Mouse (Mus musculus) cerebellum, postnatal 10 days (tissue): ENCODE data around the gene Pacrg.

Source experiments
- DNase-seq, 2 experiments: peaks; one replicate each; pipeline ENCODE4 v3.0.0; 2021; ENCODE audit warnings: mixed read lengths in 2 of 2

Pacrg gene

DNA sequence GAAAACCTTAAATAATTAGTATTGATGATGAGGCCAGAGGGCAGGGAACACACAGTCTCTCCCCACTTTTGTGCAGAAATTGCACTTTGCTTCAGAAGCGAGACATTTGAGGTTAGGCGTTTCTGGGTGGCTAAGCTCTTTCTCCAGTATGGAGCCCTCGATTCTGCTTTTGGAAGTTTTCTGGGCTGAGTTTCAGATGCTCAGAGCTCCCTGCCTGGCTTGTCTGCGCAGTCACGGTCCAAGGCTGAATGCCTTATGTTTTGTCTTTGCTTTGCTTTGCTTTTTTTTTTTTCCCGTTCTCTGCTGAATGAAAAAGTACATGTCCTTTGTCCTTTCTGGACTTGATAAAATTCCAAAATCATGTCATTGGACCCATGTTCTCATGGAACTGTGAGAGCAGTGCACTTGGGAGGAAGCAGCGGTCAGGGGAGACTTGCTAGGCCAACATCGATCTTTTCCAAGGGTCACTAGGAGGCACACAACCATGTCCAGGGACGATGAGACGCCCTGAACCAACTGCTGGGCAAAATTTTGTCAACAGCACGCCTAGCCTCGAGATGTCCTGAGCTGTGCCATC, 438.0 kb downstream of the Pacrg start:
- DNase-seq = no peak

DNA sequence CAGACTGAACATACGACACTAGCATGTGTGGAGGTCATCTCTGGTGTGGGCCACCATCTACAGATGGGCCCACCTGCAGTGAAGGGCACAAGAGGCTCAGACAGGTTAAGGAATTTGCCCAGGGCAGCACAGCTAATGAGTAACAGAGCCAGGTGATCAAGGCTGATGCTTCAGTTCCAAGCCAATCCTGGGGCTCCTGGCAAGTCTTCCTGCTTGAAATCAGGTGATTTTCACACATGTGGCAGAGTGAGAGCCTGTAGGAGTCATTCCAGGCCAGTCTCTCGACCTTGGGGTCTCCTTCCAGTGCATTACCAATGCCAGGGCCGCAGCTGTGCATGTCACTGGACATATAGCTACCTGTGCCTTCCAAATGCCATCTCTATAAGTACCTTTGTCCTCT, 438.6 kb downstream of the Pacrg start:
- no peak for DNase-seq

DNA sequence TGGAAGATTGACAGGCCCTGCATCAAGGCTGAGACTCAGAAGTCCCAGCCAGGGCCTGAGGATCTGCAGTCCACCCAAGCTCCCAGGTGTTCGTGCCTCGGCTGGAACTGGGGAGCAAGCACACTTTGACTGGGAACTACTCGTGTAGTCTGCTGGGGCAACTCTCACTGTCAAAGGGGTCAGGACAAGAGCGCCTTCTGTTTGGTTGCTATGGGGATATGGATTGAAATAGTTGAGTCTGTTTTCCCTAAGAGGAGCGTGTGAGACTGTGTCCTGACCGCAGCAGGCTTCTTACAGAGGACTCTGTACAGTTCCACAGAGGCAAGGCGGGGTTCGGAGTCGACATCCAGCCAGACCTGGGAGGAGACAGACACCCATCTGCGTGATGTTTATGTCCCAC, 440.4 kb downstream of the Pacrg start:
- no peak for DNase-seq

DNA sequence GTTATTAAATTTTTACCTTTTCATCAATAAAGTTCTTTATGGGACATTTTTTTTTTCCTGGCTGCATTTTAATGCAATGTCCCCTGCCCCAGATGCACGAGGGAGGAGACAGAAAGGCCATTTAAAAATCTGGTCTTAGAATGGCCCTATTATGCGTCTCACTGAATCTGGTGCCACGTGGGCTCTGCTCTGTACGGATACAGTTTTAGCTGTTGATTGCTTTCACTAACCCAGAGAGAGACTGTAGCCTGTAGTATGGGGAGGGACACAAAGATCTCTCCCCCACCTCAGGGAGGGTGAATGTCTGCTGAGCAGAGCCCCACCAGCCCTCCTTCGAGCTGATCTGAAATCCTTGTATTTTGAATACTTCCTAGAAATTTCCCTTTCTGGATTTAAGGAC, 441.2 kb downstream of the Pacrg start:
- no peak for DNase-seq

DNA sequence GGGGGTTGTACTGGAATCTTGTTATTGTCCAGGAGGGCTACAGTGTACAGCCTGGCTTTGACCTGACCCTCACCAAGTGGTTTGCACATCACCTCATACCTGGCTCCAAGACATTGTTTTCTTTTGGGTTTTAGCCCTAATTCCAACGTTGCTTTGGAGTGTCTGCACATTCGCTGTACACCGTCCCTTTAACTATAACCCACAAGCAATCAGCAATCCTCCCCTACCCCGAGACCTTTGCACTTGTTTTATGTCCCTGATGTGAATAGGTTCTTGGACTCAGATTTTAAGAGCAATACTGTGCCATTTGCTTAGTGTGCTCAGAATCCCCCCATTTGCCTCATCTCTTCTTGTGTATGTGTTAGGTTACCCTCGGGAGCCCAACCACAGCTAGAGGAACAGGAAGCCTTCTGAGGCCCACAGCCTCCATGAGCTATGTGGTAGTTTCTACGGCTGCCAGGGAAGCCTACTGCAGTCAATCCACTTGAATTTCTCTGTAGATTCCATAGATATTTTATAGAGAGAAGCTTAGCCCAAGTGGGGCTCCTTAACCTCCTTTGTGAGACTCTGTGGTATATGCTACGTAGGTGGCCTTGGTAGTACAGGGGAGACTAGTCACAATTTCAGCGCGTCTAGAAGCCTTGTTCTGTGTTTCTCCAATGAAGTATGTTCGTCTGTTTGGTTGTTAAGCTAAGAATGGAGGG, 442.0 kb downstream of the Pacrg start:
- DNase-seq = no peak

DNA sequence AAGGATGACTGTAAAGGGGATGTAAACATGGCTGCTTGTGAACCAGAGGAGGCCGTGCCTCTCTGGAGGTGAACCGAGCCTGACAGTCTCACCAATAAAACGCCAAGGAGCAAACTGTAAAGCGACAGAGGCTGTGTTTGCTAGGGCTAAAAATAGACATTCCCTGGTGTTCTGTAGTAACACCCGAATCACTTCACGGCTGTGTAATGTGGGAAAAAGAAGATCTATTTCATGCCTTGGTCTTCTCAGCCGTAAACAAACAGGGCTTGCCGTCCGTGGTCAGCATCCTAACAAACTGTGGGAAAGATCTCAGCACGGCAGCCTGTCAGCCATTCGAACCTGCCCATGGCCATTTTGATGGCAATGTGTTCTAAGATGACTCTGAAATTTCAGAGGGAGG, 442.8 kb downstream of the Pacrg start:
- DNase-seq = no peak

DNA sequence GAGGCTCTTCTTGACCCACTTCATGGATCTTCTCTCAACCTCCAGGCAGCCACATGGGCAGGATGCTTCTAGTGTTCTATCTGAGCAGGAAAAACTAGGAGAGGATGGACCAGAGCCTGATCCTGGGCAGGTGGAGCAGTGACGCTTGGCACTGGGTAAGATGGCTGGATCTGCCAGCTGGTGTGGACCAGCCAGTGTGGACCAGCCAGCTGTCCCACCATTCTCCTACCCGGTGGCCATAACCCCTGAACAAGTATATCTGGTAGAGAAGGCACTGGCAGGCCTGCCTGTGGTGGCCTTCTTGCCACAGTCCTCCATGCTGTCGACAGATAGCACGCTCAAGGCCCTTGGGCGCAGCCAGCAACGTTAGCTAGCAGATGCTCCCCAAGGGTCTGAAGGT, 443.2 kb downstream of the Pacrg start:
- DNase-seq = peak; percentile 56 to 65

DNA sequence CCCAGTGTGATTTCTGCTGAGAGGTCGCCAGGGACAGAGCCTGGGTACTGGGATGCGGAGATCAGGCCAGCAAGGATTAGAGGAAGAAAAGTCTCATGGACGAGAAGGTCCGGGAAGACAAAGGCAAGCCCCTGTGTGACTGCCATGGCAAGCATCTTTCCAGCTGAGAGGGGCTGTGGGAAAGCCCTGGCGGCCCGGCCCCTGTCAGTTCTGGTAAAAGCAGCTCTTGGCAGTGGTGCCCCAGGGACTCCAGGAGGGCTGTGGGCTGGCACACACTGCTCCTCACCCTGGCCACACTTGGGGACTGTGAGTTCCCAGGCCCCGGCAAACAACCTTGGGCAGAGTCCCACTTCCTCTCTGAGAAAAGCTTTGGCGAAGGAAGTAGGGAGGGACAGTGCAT, 445.3 kb downstream of the Pacrg start:
- peak; percentile 58 to 77 for DNase-seq

DNA sequence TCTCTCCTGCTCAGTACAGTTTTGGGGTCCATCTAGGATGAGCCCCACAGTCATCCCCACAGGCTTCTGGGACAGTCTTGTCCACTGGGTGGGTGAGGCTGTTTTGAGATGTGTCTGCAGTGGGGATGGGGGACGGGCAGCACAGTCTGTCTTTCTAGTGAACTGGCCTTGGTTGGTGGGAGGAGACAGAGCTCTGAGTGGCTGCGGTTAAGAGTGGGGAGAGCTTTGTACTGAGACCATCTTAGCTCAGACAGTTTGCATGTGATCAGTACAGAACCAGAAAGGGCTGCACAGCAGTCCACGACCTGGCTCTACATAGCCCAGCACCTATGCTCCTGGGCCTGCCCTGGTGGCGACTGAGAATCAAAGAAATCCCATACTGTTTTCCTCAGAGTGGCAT, 446.3 kb downstream of the Pacrg start:
- DNase-seq = no peak

DNA sequence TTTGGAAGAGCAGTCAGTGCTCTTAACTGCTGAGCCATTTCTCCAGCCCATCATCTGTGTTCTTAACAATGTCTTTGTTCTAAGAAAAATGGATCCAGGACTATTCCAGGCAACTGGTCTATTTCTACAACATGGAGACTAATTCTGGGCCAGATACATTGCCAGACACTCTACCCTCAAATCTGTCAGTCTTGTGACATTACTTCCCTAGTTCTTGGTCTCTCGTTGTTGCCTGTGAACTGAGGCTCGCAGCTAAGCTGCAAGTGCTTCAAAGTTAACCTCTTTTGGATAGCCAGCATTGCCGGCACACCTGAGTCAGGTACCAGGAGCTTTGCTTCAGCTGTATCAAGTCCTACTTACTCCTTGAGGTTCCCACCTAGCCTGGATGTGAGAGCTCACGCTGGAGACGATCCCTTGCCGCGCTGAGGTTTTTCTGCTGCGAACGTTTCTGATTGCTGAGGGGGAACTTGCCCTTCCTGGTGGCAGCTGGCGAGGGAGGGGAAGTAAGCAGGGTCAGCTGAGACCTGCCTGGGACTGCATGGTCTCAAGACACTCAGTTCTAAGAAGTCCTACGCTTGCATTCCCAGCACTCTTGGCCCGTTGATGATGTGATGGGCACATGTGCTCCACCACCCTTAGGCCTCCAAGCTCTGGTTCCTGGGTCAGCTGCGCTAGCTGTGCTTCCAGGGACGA, 447.6 kb downstream of the Pacrg start:
- DNase-seq = no peak

DNA sequence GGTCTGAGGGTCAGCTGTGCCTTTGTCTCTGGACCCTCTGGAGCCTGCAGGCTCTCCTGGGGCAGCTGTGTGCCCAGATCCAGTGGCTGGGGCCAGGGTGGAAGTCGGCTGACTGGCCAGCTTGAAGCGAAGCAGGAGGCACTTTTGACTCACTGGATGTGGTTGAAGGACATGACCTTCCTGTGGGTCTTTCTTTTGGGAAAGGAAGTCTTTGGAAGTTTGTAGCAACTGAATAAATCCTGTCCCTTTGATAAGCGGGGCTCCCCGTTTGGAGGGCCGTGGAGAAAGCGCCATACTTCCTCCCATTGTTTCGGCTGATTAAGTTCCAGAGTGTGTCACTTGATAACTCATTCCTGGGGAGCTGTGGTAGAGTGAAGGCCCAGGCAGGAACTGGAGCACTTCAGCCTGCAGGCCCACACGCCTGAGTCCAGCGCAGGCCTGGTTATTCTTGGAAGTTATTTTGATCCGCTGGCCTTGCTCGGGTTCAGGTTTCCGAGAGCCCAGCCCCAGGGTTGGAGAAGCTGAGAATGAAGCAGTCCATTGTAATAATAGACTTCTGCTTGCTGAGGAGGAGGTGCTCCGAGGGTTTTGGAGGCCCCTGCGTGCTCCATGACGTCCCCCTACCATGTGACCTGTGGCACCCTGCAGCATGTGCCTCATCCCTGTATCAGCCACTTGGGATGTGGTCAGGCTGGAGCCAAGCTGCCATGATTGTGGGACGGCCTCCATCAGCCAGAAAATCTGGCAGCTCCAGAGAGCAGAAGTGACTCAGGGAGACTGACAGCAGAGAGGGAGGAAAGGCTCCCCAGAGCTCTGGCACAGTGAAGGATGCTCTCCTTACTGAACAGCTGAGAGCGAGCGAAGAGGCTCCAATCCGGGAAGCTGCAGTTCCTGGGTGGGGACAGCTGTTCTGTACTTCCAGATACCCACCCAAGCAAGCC, 449.6 kb downstream of the Pacrg start:
- peak; percentile 67 to 74 for DNase-seq

DNA sequence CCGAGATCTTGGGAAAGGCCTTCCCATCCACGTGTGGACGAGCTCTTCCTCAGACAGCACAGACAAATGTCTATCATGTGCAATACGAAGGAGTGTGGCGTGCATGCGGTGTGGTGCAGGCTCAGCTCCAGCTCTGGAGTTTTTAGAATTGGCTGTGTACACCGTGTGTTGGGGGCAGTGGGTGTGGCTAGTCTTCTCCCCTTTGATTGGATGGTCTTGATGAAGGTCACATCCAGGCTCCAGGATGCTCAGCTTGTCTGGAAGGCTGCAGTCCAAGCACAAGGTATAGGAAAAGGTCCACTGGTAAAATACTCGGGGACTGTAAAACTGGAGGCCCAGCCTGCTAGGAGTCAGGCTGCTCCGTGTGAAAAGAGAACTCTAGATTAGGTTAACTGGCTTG, 450.4 kb downstream of the Pacrg start:
- DNase-seq = no peak

DNA sequence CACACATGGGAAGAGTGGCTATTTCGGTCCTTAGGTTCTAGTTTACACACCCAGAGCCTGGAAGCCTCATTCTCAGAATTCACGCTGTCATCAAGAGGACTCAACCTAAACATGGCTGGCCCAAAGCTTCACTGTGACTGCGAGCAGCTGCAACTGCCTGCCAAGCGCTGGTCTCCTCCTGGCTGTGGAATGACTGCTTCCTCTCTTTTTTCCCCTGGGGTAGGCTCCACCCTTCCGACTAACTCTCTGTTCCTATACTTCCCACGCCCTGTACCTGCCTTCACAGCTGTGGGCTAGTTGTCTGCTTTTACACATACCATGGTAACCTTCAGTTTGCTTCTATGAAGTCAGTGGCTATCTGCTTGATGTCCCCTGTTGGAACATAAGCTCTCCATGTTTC, 453.6 kb downstream of the Pacrg start:
- no peak for DNase-seq

DNA sequence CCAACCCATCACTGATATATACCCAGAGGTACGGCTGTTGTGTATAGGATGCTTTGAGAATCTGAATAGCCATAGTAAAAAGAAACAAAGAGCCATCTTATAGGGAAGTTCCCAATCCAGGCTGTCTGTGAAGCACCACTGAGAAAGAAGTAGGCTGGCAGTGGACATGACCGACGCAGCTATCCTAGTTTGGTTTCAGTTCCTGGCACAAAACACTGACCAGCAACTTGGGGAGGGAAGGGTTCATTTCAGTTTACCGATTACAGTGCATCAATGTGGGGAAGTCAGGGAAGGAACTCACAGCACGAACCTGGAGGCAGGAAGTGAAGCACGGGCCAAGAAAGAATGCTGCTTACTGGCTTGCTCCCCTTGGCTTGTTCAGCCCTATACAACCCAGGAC, 456.7 kb downstream of the Pacrg start:
- DNase-seq = no peak

DNA sequence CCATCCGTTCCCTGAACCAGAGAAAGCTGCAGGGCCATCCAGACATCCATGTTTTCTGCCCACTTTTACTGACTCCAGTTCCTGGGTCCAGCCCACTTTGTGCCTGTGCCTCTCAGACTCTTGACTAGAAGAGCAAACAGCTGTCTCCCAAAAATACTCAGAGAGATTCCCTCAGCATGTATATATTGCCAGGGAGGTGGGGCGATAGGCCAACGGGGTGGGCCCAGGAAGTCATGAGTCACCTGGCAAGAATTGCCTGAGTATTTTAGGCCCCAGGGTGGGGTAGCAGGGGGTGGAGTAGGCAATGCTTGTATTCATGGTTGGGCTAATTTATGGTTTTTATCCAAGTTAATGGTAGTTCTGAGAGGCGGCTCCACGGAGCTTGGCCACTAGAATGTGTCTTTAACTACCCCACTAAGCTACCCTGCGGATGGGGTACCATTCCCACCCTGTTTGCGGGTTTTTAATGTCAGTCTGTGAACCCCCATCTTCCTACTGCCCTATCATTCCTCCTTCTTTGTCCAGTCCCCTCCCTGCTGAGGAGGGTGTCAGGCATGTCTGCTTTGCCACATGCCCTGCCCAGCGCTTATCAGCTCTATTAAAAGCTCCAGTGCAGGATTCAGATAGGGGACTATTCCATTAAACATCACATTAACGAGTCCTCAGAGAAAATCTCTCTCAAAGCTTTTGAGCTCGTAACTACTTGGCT, 461.5 kb downstream of the Pacrg start:
- no peak for DNase-seq

DNA sequence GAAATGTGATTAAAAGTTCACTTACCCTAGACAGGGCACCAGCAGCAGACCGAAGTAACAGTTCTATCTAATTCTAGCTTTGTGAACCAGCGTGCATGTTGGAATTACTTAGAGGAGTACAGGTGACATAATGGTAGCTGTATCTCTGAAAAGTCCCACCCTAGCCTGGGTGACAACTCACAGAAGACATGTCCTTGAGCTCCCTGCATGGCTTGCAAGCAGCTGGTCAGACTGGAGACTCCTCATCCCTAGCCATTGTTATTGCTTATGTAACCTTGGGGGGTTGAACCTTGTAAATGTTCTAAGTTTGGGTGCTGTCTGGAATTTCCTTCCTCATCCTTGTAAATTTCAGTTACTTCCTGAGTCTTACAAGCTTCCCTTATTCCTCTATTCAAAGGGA, 462.5 kb downstream of the Pacrg start:
- no peak for DNase-seq

DNA sequence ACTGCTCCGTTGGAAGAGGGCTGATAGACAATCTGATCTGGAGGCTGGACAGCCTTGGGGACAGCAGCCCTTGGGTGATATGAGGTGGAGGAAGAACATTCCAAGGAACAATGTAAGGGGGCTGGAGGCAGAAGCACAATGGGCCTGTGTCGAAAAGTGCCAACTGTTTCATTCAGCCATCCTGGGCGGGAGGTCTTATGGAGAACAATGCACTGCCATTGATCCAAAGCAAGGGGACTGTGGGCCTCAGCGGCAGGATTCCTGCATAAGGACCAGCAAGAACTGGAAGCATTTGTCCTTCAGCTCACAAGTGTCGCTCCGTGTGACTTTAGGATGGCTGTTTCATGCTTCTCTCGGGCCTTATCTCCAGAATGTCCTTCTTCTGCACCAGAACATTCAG, 465.8 kb downstream of the Pacrg start:
- DNase-seq = no peak

DNA sequence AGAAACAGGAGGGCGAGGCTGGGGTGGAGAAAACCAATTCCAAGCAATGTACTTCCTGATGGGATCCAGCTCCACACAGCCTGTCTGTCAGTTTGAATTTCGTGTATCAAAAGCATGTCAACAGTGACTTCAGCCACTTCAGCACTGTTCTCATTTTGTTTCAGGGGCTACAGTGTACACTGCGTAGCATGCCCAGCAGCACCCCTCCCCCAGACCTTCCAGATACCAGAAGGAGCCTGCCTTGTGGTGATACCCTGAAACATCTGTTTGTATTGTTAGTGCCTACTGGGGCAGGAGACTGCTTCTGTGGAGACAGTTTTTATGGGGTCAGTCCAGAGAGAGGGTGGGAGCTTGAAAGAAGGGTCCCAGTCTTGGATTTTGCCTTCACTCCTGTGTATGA, 466.4 kb downstream of the Pacrg start:
- DNase-seq = no peak

DNA sequence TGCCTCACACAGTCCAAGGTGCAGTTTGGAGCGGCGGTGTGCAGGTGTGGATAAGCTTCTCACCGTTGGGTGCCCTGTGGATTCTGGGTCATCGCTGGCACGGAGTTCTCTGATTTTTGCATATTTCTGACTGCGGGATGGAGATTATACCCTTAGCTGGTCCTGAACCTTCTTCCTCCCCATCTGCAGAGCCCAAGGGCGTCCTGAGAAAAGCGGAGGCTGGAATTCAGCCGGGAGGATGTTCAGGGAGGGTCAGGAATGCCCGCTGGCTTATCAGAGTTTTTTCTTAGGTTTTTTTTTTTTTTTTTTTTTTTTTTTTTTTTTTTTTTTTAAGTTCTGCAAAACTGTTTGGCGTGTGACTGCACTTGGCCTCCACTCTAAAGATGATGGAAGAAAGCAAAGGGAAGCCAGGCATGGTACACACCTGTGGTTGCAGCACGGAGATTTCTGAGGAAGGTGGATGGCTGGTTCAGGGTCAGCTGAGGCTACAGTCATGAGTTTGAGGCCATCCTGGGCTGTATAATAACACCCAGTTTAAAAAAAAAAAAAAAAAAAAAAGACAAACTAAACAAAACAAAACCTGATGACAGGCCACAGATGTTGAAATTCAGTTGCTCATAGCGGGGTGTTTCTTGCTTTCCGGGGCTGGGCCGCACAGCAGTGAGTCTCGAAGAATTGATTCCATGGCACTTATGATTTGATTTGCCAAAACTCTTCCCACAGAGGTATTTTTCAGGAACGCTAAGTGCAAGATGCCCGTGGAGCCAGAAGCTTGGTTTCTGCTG, 467.9 kb downstream of the Pacrg start:
- DNase-seq = no peak

DNA sequence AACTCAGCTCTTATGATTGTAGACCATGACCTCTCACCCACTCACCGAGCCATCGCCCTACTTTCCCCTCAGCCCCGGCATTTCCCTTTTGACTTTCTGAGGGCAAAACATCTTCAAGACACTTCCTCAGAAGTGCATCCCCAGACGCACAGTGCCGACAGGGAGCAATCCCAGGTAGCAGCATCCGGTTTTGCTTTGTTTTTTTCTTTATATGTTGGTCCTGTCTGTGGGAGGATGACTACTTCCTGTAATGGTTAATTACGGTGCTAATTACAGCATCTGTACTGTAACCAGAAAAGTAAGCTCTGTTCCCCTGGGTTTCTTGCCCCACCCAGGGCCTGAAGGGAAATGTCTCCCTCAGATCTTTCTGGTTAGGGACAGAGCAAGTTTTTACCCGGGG, 468.6 kb downstream of the Pacrg start:
- DNase-seq = no peak

DNA sequence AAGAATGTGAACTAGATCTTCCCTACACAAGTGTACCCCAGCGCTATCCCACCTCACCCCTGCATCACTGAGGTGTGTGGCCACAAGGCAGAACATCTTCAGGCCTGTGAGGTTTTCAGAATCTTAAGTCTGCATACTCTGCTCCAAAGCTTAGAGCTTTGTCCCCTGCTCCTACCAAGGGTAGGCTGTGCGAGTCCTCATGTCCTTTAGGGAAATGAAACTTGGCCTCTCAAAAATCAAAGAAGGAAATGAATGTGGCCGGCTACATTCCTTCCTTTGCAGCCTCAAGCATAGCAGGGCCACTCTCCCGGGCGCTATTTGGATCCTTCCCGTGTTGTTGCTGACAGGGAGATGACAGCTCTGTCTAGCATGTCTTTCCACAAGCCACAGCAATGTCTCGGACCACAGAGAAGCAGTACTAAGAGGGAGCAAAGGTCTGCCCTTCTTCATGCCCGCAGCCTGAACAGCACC, 469.4 kb downstream of the Pacrg start:
- no peak for DNase-seq
